28 mouse cellular contexts compared by ENCODE assay signal in genomic region chr5:81347571-81347970, GRCm38 (mm10).
DNase-seq lines count a peak whose midpoint lies in the region; ATAC-seq lines count a peak whose summit lies in the region.
"Had no signal": no experiment of that assay in that cellular context is flagged by ENCODE, and none has a peak within 500 bp of the region (broad histone marks: within the 10 kb centered on the region; RNA-seq: fewer than 3 reads in every experiment).

No protein-coding gene starts in this region.

- H3K9me3 ChIP-seq in embryonic facial prominence, embryonic 10.5 days = no peaks in the 10 kb centered on the region
- no peaks in the 10 kb centered on the region for H3K9me3 ChIP-seq in limb, embryonic 11.5 days (ENCODE audit: control insufficient read depth, low read length)
- H3K9me3 ChIP-seq in heart, embryonic 10.5 days = no peaks in the 10 kb centered on the region
- H3K9me3 ChIP-seq: forebrain, embryonic 13.5 days; heart, embryonic 13.5 days; hindbrain, embryonic 15.5 days; lung, embryonic 15.5 days; midbrain, embryonic 12.5 days; neural tube, embryonic 13.5 days had no signal

- ATAC-seq in limb, embryonic 11.5 days (ENCODE audit: insufficient number of reproducible peaks, low FRiP score, low TSS enrichment, low read depth) = no peak; the same call in 1 of the 2 replicates
- ATAC-seq: CD4-positive, CD25-positive, alpha-beta regulatory T cell, adult 4 months; forebrain, embryonic 13.5 days; inflammation-experienced regulatory T-cells, adult 6 months had no signal

- 44% methylated on average over 4 of the region's 4 CpGs for WGBS in embryonic facial prominence, embryonic 10.5 days
- 16% methylated on average over 4 of the region's 4 CpGs for WGBS in limb, embryonic 11.5 days
- 66% methylated on average over 4 of the region's 4 CpGs for WGBS in heart, embryonic 10.5 days

- no peak overlapping the region for H3K4me2 ChIP-seq in limb, embryonic 11.5 days (ENCODE audit: low read depth, severe bottlenecking)
- H3K4me2 ChIP-seq: forebrain, embryonic 13.5 days; heart, embryonic 13.5 days; hindbrain, embryonic 15.5 days; lung, embryonic 15.5 days; midbrain, embryonic 12.5 days; neural tube, embryonic 13.5 days had no signal

- H3K27me3 ChIP-seq in embryonic facial prominence, embryonic 10.5 days (replicated peaks; ENCODE audit: low read depth, poor library complexity, severe bottlenecking) = no peaks in the 10 kb centered on the region
- H3K27me3 ChIP-seq in limb, embryonic 11.5 days (ENCODE audit: control insufficient read depth, insufficient read depth, low read length) = no peaks in the 10 kb centered on the region
- H3K27me3 ChIP-seq in heart, embryonic 10.5 days (ENCODE audit: insufficient read depth, poor library complexity, severe bottlenecking) = no peaks in the 10 kb centered on the region
- H3K27me3 ChIP-seq: heart, embryonic 13.5 days; hindbrain, embryonic 15.5 days; lung, embryonic 15.5 days; midbrain, embryonic 12.5 days; neural tube, embryonic 13.5 days had no signal

- no peak overlapping the region for H3K9ac ChIP-seq in limb, embryonic 11.5 days (ENCODE audit: low read length)
- H3K9ac ChIP-seq: forebrain, embryonic 13.5 days; heart, embryonic 13.5 days; hindbrain, embryonic 15.5 days; liver, embryonic 14.5 days; lung, embryonic 15.5 days; midbrain, embryonic 12.5 days; neural tube, embryonic 13.5 days had no signal

- H3K36me3 ChIP-seq in embryonic facial prominence, embryonic 10.5 days (replicated peaks) = no peaks in the 10 kb centered on the region
- H3K36me3 ChIP-seq in limb, embryonic 11.5 days (ENCODE audit: control insufficient read depth, insufficient read depth, low read length) = no peaks in the 10 kb centered on the region
- no peaks in the 10 kb centered on the region for H3K36me3 ChIP-seq in heart, embryonic 10.5 days
- H3K36me3 ChIP-seq: heart, embryonic 13.5 days; hindbrain, embryonic 15.5 days; lung, embryonic 15.5 days; midbrain, embryonic 12.5 days; neural tube, embryonic 13.5 days had no signal

- H3K4me3 ChIP-seq in embryonic facial prominence, embryonic 10.5 days = no peak overlapping the region
- H3K4me3 ChIP-seq in limb, embryonic 11.5 days (ENCODE audit: low read depth, low read length) = no peak overlapping the region
- no peak overlapping the region for H3K4me3 ChIP-seq in heart, embryonic 10.5 days
- H3K4me3 ChIP-seq: forebrain, embryonic 13.5 days; heart, embryonic 13.5 days; hindbrain, embryonic 15.5 days; lung, embryonic 15.5 days; midbrain, embryonic 12.5 days; neural tube, embryonic 13.5 days had no signal

- H3K4me1 ChIP-seq in embryonic facial prominence, embryonic 10.5 days = peaks cover 28% of the 10 kb centered on the region
- 0 out of 2 replicates have a peak, but pooled peaks cover 9% of the 10 kb centered on the region for H3K4me1 ChIP-seq in limb, embryonic 11.5 days (ENCODE audit: control insufficient read depth, insufficient read depth, low read length)
- no peaks in the 10 kb centered on the region for H3K4me1 ChIP-seq in heart, embryonic 10.5 days
- H3K4me1 ChIP-seq: heart, embryonic 13.5 days had no signal

- DNase-seq in embryo, embryonic 10.5 days (ENCODE audit: low spot score) = peak; percentile 27
- peak; percentile 9 for DNase-seq in embryonic facial prominence, embryonic 10.5 days (ENCODE audit: low spot score)
- DNase-seq in limb, embryonic 11.5 days (ENCODE audit: low spot score) = peak; percentile 68
- DNase-seq in lung, postnatal 10 days = peak; percentile 68
- no peak for DNase-seq in ovary, postnatal 10 days (ENCODE audit: low spot score)
- no peak for DNase-seq in heart, embryonic 10.5 days (ENCODE audit: low spot score)
- DNase-seq in retina, embryonic 14.5 days (ENCODE audit: low spot score) = no peak
- no peak for DNase-seq in kidney, postnatal 14 days
- DNase-seq: adrenal gland, postnatal 25 days; cerebellum, adult 18-20 months; cerebellum, postnatal 14 days; gastrocnemius, postnatal 25 days; heart, adult 18-20 months; heart, postnatal 10 days; kidney, adult 11 months; kidney, postnatal 4 days; liver; retina, postnatal 1 day; right cerebral cortex, postnatal 14 days had no signal

- no peak overlapping the region for H3K27ac ChIP-seq in embryonic facial prominence, embryonic 10.5 days (replicated peaks)
- H3K27ac ChIP-seq in limb, embryonic 11.5 days (replicated peaks; ENCODE audit: low read depth, low read length) = no peak overlapping the region
- H3K27ac ChIP-seq in heart, embryonic 10.5 days = no peak overlapping the region
- H3K27ac ChIP-seq: forebrain, embryonic 13.5 days; heart, embryonic 13.5 days; hindbrain, embryonic 15.5 days; liver, embryonic 14.5 days; lung, embryonic 15.5 days; midbrain, embryonic 12.5 days; neural tube, embryonic 13.5 days had no signal

Comparison
In these comparisons a context has a peak if more than half of its experiments do, and no peak if none do; other contexts are left out.
1. DNase-seq: peak in embryo, embryonic 10.5 days (single experiment), embryonic facial prominence, embryonic 10.5 days (single experiment), limb, embryonic 11.5 days (single experiment) and lung, postnatal 10 days (single experiment); none in ovary, postnatal 10 days (single experiment), heart, embryonic 10.5 days (single experiment), retina, embryonic 14.5 days (single experiment) and kidney, postnatal 14 days (single experiment).